Mouse (Mus musculus) bone marrow macrophage, adult 2 months (primary cell): ENCODE data around the gene Pigv. TPM values are rescaled to one million over a fixed set of nuclear protein-coding genes. Genes with fewer than 3 reads are reported as not detected.
"Not testable (repeated sequence)": the region's sequence is repeated elsewhere in the genome, so short reads cannot be mapped to it uniquely, and the experiment has no call there.

Source experiments
- H3K27ac ChIP-seq: 2 replicates; pipeline ENCODE4 v1.5.1; 2012; ENCODE audit warnings: low read depth, low read length; ENCODE audit not compliant: insufficient read depth
- H3K4me1 ChIP-seq: 2 replicates; pipeline ENCODE4 v1.6.1; 2012; ENCODE audit warnings: low read length; ENCODE audit not compliant: control insufficient read depth, insufficient read depth
- H3K4me3 ChIP-seq: 2 replicates; pipeline ENCODE4 v1.5.1; 2012; ENCODE audit warnings: mild to moderate bottlenecking, low read length, moderate library complexity; ENCODE audit not compliant: insufficient read depth
- CTCF ChIP-seq: IDR thresholded peaks from 2 replicates; pipeline ENCODE4 v1.5.1; 2012; ENCODE audit warnings: low read depth, mild to moderate bottlenecking, low read length, moderate library complexity
- POLR2A ChIP-seq: IDR thresholded peaks from 2 replicates; pipeline ENCODE4 v1.6.1; 2012; ENCODE audit warnings: mild to moderate bottlenecking, low read depth, low read length, borderline replicate concordance
- polyA plus RNA-seq: library from polyadenylated mRNA; stranded (reverse); fragments of >200 nt; gene quantifications from 2 replicates; pipeline ENCODE4 v1.2.4, GENCODE M21; 2012; ENCODE audit not compliant: missing spikeins, insufficient read depth, insufficient read length

Gene Pigv
- polyA plus RNA-seq, 1 experiment = 15.5 TPM

GRCm38 (mm10) chr4:133660193-133661155 is 12.0 kb downstream of the Pigv start:
- peak overlapping the region; percentile 99 for H3K27ac ChIP-seq
- peaks cover 29% of the 10 kb centered on the region for H3K4me1 ChIP-seq
- peak overlapping the region; percentile 59 for H3K4me3 ChIP-seq
- TF ChIP-seq POLR2A (no peak), CTCF (no peak)

DNA sequence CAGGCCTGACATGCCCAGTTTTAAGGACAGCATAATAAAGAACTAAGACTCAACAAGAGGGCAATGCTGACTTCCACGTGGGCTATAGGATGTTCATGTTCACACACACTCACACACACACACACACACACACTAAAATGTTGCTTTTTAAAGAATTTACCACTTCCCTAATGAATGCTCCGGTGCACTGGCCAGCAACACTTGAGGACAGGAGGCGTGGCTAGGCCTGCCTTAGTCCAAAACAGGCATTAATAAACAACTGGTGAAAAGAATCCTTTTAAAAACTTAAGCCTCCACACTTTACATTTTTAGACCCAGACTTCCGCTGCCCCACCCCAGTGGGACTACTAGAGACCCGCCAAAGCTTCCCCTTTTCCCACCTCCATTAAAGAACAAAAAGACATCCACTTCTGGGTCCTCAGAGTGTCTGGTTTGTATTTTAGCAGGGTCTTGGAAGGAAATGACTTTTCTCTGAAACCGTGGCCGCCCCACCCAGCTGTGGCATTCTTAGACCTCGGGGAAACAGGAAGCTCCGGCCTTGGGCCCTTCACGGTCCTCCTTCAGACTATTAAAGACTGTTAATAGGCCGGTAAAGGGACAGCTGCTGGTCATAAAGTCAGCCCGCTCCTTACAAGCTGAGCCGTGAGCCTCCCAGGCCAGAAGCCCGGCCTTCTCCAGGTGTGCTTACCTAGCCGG is 12.8 kb downstream of the Pigv start:
- TF ChIP-seq POLR2A (no peak; the same call in none of the 2 replicates), CTCF (no peak)
- H3K27ac ChIP-seq = peak overlapping the region; percentile 99
- H3K4me3 ChIP-seq = peak overlapping the region; percentile 59
- H3K4me1 ChIP-seq = peaks cover 29% of the 10 kb centered on the region

- Histone ChIP-seq H3K4me3 (peak overlapping the region; percentile 59), H3K27ac (peak overlapping the region; percentile 99), H3K4me1 (peaks cover 29% of the 10 kb centered on the region)
- TF ChIP-seq CTCF = no peak
- no peak for TF ChIP-seq POLR2A
Observed at GRCm38 (mm10) chr4:133658729-133659128, 13.7 kb downstream of the Pigv start.

DNA sequence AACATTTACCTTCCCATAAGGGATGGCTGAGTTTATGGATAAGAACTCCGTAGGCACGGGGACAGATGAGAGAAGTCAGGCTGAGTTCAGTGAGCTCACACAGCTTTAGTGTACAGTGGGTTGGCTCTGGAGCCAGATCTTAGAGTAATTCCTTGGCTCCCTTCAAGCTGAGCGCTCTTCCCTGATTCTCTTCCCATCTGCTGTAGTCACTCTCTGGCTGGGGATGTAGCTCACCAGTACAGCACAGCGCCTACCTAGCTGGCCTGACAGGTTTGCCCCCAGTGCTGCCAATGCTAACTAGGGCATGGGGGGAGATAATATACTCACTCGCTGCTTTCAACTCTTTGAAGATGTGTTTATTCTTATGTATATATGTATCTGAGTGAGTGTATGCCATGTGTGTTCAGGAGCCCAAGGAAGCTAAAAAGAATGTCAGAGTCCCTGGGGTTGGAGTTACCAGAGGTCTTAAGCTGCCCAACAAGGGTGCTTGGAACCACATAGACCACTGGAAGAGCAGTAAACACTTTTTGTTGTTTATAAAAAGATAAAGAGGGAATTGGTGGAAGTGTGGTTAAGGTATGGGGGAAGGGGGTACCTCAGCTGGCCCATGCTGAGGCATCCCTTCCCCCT is 14.5 kb downstream of the Pigv start:
- no peak overlapping the region for H3K4me3 ChIP-seq
- TF ChIP-seq POLR2A (no peak), CTCF (no peak)
- H3K27ac ChIP-seq = no peak overlapping the region
- H3K4me1 ChIP-seq = peaks cover 29% of the 10 kb centered on the region

DNA sequence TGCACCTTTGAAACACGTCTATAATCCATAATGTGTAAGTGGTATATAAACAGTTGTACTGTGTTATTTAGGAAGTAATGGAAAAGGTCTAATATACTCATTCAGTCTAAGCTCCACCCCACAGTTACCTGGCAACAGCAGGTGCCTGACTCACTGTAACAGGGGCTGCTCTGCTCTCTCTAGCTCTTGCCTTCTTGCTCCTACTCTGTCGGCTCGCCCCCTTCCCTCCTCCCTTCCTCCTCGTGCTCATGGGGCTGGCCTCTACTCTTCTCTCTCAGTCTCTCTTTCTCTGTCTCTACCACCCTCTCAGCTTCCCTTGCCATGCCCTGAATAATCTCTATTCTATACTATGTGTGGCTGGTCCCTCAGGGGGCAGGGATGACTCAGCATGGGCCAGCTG is 15.4 kb downstream of the Pigv start:
- Histone ChIP-seq H3K4me3 (no peak overlapping the region), H3K4me1 (peaks cover 26% of the 10 kb centered on the region), H3K27ac (no peak overlapping the region)
- TF ChIP-seq CTCF = no peak
- TF ChIP-seq POLR2A = no peak

DNA sequence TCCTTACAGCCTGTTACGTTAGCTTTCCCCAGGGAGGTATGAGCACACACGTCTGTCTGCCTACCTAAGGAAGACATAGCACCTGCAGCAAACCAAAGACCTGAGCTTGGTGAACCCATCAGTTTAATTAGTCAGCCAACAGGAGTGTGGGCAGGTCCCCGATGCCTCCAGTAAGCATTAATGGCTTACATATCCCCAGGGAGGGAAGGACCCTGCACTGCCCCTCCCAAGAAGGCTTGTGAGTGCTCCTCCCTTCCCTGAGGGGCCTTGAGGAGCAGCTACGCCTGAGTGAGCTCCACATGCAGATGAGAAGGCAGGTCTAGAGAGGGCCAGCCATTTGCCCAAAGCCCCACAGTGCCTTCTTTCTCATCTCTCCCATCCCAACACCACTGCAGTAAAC is 16.2 kb downstream of the Pigv start:
- H3K27ac ChIP-seq = no peak overlapping the region
- TF ChIP-seq CTCF (no peak), POLR2A (no peak)
- no peak overlapping the region for H3K4me3 ChIP-seq
- peaks cover 26% of the 10 kb centered on the region for H3K4me1 ChIP-seq

DNA sequence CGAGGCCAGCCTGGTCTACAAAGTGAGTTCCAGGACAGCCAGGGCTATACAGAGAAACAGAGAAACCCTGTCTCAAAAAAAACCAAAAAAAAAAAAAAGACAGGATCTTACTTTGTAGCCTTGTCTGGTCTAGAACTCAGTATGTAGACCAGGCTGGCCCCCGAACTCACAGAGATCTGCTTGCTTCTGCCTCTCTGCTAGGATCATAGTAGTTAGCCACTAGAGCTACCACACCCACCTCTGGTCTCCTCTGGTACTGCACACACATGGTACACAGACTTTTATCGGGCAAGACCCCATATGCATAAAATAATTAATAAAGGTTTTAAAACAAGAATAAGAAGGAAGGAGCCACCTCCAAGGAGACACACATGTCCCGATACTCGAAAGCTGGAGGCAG is 18.4 kb downstream of the Pigv start:
- H3K27ac ChIP-seq, H3K4me3 ChIP-seq: not testable (repeated sequence)
- peaks cover 18% of the 10 kb centered on the region for H3K4me1 ChIP-seq

DNA sequence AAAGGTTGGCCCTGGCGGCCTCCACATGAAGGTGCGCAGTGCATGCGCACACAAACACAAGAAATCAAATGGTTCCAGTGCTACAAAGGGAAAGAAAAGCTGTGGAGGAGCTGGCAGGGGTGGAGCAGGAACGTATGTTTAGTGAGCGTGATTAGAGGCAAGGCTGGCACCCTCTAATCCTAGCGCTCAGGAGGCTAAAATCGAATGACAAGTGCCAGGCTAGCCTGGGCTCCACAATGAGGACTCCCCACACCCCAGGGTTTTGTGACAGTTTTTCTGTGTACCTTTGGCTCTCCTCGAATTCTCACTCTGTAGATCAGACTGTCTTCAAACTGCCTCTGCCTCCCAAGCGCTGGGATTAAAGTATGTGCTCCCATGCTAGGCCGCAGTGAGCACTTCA is 19.7 kb downstream of the Pigv start:
- TF ChIP-seq CTCF = no peak
- no peak for TF ChIP-seq POLR2A
- Histone ChIP-seq H3K4me1 (peaks cover 8% of the 10 kb centered on the region), H3K4me3 (no peak overlapping the region), H3K27ac (no peak overlapping the region)

DNA sequence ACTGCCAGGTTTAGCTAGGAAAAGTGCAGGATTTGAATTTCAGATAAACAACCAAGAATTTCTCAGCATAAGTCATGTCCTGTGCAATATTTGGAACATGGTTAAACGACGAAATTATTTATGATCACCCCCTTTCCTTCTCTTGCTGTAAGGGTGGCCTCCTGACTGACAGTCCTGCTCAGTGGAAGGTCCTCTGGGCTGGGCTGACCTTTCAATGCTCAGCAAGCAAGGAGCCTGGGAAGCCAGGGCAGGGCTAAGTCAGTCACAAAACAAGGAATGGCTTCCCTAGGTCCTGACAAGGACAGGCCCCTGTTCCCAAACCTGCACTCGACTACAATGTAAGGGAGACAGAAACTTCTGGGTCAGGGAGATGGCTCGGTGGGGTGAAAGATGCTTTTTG is 20.5 kb downstream of the Pigv start:
- TF ChIP-seq CTCF (no peak), POLR2A (no peak)
- Histone ChIP-seq H3K4me3 (no peak overlapping the region), H3K4me1 (peaks cover 4% of the 10 kb centered on the region), H3K27ac (no peak overlapping the region)

DNA sequence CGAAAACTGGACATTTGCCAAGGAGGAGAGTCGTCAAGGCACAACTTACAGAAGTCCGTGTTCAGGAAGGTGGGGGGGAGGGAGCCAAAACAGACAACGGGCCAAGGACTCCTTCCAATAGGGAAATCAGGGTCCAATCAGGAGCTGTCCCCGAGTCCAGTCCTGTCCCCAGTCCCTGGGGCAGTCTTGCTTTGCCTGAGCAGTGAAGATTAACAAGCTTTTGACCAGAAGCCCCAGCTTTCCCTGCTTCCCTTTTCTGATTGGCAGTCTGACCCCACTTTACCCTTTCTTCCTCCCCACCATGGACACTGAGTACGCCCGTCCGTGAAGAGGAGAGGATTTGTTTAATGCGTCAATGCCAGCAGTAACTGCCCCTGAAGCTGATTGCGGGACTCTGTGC is 21.0 kb downstream of the Pigv start:
- Histone ChIP-seq H3K4me3 (no peak overlapping the region), H3K27ac (0 out of 2 replicates have a peak overlapping the region, but pooled peaks have one; percentile 10), H3K4me1 (peaks cover 4% of the 10 kb centered on the region)
- no peak for TF ChIP-seq POLR2A
- no peak for TF ChIP-seq CTCF
